Mouse (Mus musculus): ENCODE measurements around the gene Fgb. TPM values are rescaled to one million over a fixed set of nuclear protein-coding genes. Genes with fewer than 3 reads are reported as not detected.

Gene Fgb
- total RNA-seq (2021) = not detected
- long read RNA-seq, experiment 1 = 0 reads
- long read RNA-seq, experiment 2 = 0 reads

GRCm38 (mm10) chr3:83049680-83050079, at the start of gene Fgb:
Gene Fgb (minus strand): TSS chr3:83049863.
- DNase-seq = no peak

- no peak for DNase-seq
Observed at GRCm38 (mm10) chr3:83099139-83099538, 49.5 kb upstream of the Fgb start.

- DNase-seq = no peak
Observed at GRCm38 (mm10) chr3:83098546-83099034, 48.9 kb upstream of the Fgb start.

GRCm38 (mm10) chr3:83097586-83097985, 47.9 kb upstream of the Fgb start:
- DNase-seq = no peak

GRCm38 (mm10) chr3:83080567-83081055, 30.9 kb upstream of the Fgb start:
- DNase-seq = no peak

GRCm38 (mm10) chr3:83076563-83076962, 26.9 kb upstream of the Fgb start:
- peak; percentile 29 for DNase-seq

GRCm38 (mm10) chr3:83070231-83070630, 20.6 kb upstream of the Fgb start:
- DNase-seq = no peak

GRCm38 (mm10) chr3:83068869-83069268, 19.2 kb upstream of the Fgb start:
- no peak for DNase-seq

GRCm38 (mm10) chr3:83067920-83068319, 18.3 kb upstream of the Fgb start:
- no peak for DNase-seq

GRCm38 (mm10) chr3:83057046-83057445, 7.4 kb upstream of the Fgb start:
- no peak for DNase-seq

GRCm38 (mm10) chr3:83055281-83056038, 5.8 kb upstream of the Fgb start, which contains the start of gene Plrg1:
Gene Plrg1 (plus strand): TSS chr3:83055522.
- DNase-seq = peak; percentile 98

GRCm38 (mm10) chr3:83054759-83055158, 5.1 kb upstream of the Fgb start:
- DNase-seq = no peak

GRCm38 (mm10) chr3:83053758-83054157, 4.1 kb upstream of the Fgb start:
- DNase-seq = no peak

GRCm38 (mm10) chr3:83053126-83053525, 3.5 kb upstream of the Fgb start:
- DNase-seq = no peak

GRCm38 (mm10) chr3:83052102-83052501, 2.4 kb upstream of the Fgb start:
- no peak for DNase-seq

GRCm38 (mm10) chr3:83050661-83051060, 998 bp upstream of the Fgb start:
- no peak for DNase-seq

GRCm38 (mm10) chr3:83046649-83047048, 3.0 kb downstream of the Fgb start:
- no peak for DNase-seq

GRCm38 (mm10) chr3:83042451-83042850, 7.2 kb downstream of the Fgb start:
- no peak for DNase-seq

- DNase-seq = no peak
Observed at GRCm38 (mm10) chr3:83039666-83040065, 10.0 kb downstream of the Fgb start.

GRCm38 (mm10) chr3:83038865-83039264, 10.8 kb downstream of the Fgb start:
- DNase-seq = no peak

- no peak for DNase-seq
Observed at GRCm38 (mm10) chr3:83033801-83034200, 15.9 kb downstream of the Fgb start.

GRCm38 (mm10) chr3:83032746-83033308, 16.8 kb downstream of the Fgb start:
- no peak for DNase-seq

GRCm38 (mm10) chr3:83030331-83030730, 19.3 kb downstream of the Fgb start:
- DNase-seq = no peak
